Mouse (Mus musculus) limb, embryonic 11.5 days (tissue): ENCODE measurements around the gene Grb7. TPM values are rescaled to one million over a fixed set of nuclear protein-coding genes. Genes with fewer than 3 reads are reported as not detected.

Experiments
- ATAC-seq: fragments of 200-750 bp; cut with Nextera tagmentation; 2 replicates; pipeline ENCODE4 v1.8.0; 2017; ENCODE audit warnings: low read depth; ENCODE audit not compliant: insufficient number of reproducible peaks, low FRiP score, low TSS enrichment
- DNase-seq: peaks from one replicate; pipeline ENCODE4 v3.0.0-alpha.2; 2015; ENCODE audit warnings: low spot score
- H3K27ac ChIP-seq: fragments of 300-500 bp; sonication (generic); replicated peaks from 2 replicates; pipeline ENCODE4 v1.5.1; 2014; ENCODE audit warnings: low read depth, mild to moderate bottlenecking, low read length
- H3K27me3 ChIP-seq: fragments of 300-500 bp; sonication (generic); 2 replicates; pipeline ENCODE4 v1.6.1; 2014; ENCODE audit warnings: mild to moderate bottlenecking, low read length, mixed read lengths; ENCODE audit not compliant: control insufficient read depth, insufficient read depth
- H3K36me3 ChIP-seq: fragments of 300-500 bp; sonication (generic); 2 replicates; pipeline ENCODE4 v1.6.1; 2014; ENCODE audit warnings: mild to moderate bottlenecking, low read length, moderate library complexity, mixed read lengths; ENCODE audit not compliant: control insufficient read depth, insufficient read depth
- H3K4me1 ChIP-seq: fragments of 300-500 bp; sonication (generic); 2 replicates; pipeline ENCODE4 v1.6.1; 2014; ENCODE audit warnings: low read length, mixed read lengths; ENCODE audit not compliant: control insufficient read depth, insufficient read depth
- H3K4me2 ChIP-seq: fragments of 300-500 bp; sonication (generic); 2 replicates; pipeline ENCODE4 v1.6.1; 2014; ENCODE audit warnings: low read depth, mild to moderate bottlenecking, moderate library complexity; ENCODE audit not compliant: severe bottlenecking
- H3K4me3 ChIP-seq: fragments of 300-500 bp; sonication (generic); 2 replicates; pipeline ENCODE4 v1.5.1; 2014; ENCODE audit warnings: low read depth, low read length
- H3K9ac ChIP-seq: fragments of 300-500 bp; sonication (generic); 2 replicates; pipeline ENCODE4 v1.6.1; 2014; ENCODE audit warnings: mild to moderate bottlenecking, low read length
- H3K9me3 ChIP-seq: fragments of 300-500 bp; sonication (generic); 2 replicates; pipeline ENCODE4 v1.6.1; 2016; ENCODE audit warnings: low read length; ENCODE audit not compliant: control insufficient read depth
- WGBS: fragments of 180-500 bp; shearing (Covaris S2); extraction: QIAGEN DNeasy Blood & Tissue Kit; methylation state at CpG from one replicate; pipeline ENCODE4 v1.1.7; 2014; 5-methylcytosine and 5-hydroxymethylcytosine counted together
- polyA plus RNA-seq: library from polyadenylated mRNA; unstranded; fragments of >200 nt; fragmentation: Nextera tagmentation; extraction: Ambion mirVana; gene quantifications from 2 replicates; pipeline ENCODE4 v1.2.1, GENCODE M21; 2014

Grb7 gene
- polyA plus RNA-seq, 1 experiment from 2014 or later: 5.3 TPM

GRCm38 (mm10) chr11:98446562-98447474, 624 bp downstream of the Grb7 start:
- Histone ChIP-seq H3K4me2 (no peak overlapping the region; the same call in 1 of the 2 replicates), H3K27ac (no peak overlapping the region), H3K9ac (0 out of 2 replicates have a peak overlapping the region, but pooled peaks have one; percentile 3), H3K4me3 (peak overlapping the region; percentile 17; the same call in 1 of the 2 replicates), H3K4me1 (peaks cover 5% of the 10 kb centered on the region; the same call in 1 of the 2 replicates), H3K36me3 (no peaks in the 10 kb centered on the region), H3K9me3 (no peaks in the 10 kb centered on the region), H3K27me3 (peaks cover 14% of the 10 kb centered on the region; the same call in 1 of the 2 replicates)
- DNase-seq: no peak
- ATAC-seq: no peak
- 3% methylated on average over 33 of the region's 33 CpGs for WGBS

- H3K9me3 ChIP-seq: no peaks in the 10 kb centered on the region
- H3K4me3 ChIP-seq: peak overlapping the region; percentile 17; the same call in 1 of the 2 replicates
- peaks cover 5% of the 10 kb centered on the region; the same call in 1 of the 2 replicates for H3K4me1 ChIP-seq
- peaks cover 14% of the 10 kb centered on the region; the same call in 1 of the 2 replicates for H3K27me3 ChIP-seq
- no peaks in the 10 kb centered on the region for H3K36me3 ChIP-seq
- whole genome bisulfite sequencing: 14% methylated on average over 7 of the region's 7 CpGs
- no peak for DNase-seq
- no peak for ATAC-seq
- H3K4me2 ChIP-seq: no peak overlapping the region; the same call in 1 of the 2 replicates
- H3K9ac ChIP-seq: no peak overlapping the region
- no peak overlapping the region for H3K27ac ChIP-seq
Observed at GRCm38 (mm10) chr11:98447475-98447834, 1.3 kb downstream of the Grb7 start.

GRCm38 (mm10) chr11:98448191-98448790, 2.1 kb downstream of the Grb7 start:
- H3K9me3 ChIP-seq: no peaks in the 10 kb centered on the region
- H3K4me3 ChIP-seq: no peak overlapping the region
- no peak overlapping the region; the same call in 1 of the 2 replicates for H3K4me2 ChIP-seq
- 43% methylated on average over 13 of the region's 13 CpGs for WGBS
- peaks cover 5% of the 10 kb centered on the region; the same call in 1 of the 2 replicates for H3K4me1 ChIP-seq
- H3K27ac ChIP-seq: no peak overlapping the region
- H3K27me3 ChIP-seq: peaks cover 14% of the 10 kb centered on the region; the same call in 1 of the 2 replicates
- no peaks in the 10 kb centered on the region for H3K36me3 ChIP-seq
- no peak overlapping the region for H3K9ac ChIP-seq
- no peak for DNase-seq
- no peak for ATAC-seq

GRCm38 (mm10) chr11:98449419-98449818, 3.2 kb downstream of the Grb7 start:
- H3K36me3 ChIP-seq: no peaks in the 10 kb centered on the region
- no peak overlapping the region for H3K4me3 ChIP-seq
- H3K27me3 ChIP-seq: peaks cover 14% of the 10 kb centered on the region; the same call in 1 of the 2 replicates
- H3K4me2 ChIP-seq: no peak overlapping the region
- H3K27ac ChIP-seq: no peak overlapping the region
- DNase-seq: no peak
- 89% methylated on average over 3 of the region's 3 CpGs for WGBS
- no peaks in the 10 kb centered on the region for H3K9me3 ChIP-seq
- H3K4me1 ChIP-seq: peaks cover 5% of the 10 kb centered on the region; the same call in 1 of the 2 replicates
- no peak overlapping the region for H3K9ac ChIP-seq
- no peak for ATAC-seq

- no peak overlapping the region for H3K27ac ChIP-seq
- H3K4me1 ChIP-seq: peaks cover 5% of the 10 kb centered on the region; the same call in 1 of the 2 replicates
- H3K9me3 ChIP-seq: no peaks in the 10 kb centered on the region
- no peaks in the 10 kb centered on the region for H3K36me3 ChIP-seq
- peaks cover 14% of the 10 kb centered on the region; the same call in 1 of the 2 replicates for H3K27me3 ChIP-seq
- DNase-seq: no peak
- ATAC-seq: no peak
- no peak overlapping the region for H3K4me2 ChIP-seq
- 87% methylated on average over 20 of the region's 20 CpGs for WGBS
- no peak overlapping the region for H3K4me3 ChIP-seq
- H3K9ac ChIP-seq: no peak overlapping the region
Observed at GRCm38 (mm10) chr11:98449921-98450771, 4.0 kb downstream of the Grb7 start.

- 82% methylated on average over 4 of the region's 4 CpGs for WGBS
- no peak for DNase-seq
Observed at GRCm38 (mm10) chr11:98455484-98455883, 9.3 kb downstream of the Grb7 start.

GRCm38 (mm10) chr11:98456545-98456944, 10.4 kb downstream of the Grb7 start:
- ATAC-seq (no peak), DNase-seq (no peak)
- no peak overlapping the region for H3K4me3 ChIP-seq
- WGBS: 80% methylated on average over 5 of the region's 5 CpGs
- H3K27ac ChIP-seq: no peak overlapping the region
- no peaks in the 10 kb centered on the region for H3K9me3 ChIP-seq
- no peaks in the 10 kb centered on the region for H3K36me3 ChIP-seq
- H3K9ac ChIP-seq: no peak overlapping the region
- peaks cover 3% of the 10 kb centered on the region; the same call in 1 of the 2 replicates for H3K4me1 ChIP-seq
- peaks cover 23% of the 10 kb centered on the region for H3K27me3 ChIP-seq
- H3K4me2 ChIP-seq: no peak overlapping the region

More at GRCm38 (mm10) chr11:98455484-98455883, 9.3 kb downstream of the Grb7 start:
- no peak overlapping the region for H3K4me3 ChIP-seq
- H3K9me3 ChIP-seq: no peaks in the 10 kb centered on the region
- no peak overlapping the region for H3K9ac ChIP-seq
- H3K4me2 ChIP-seq: no peak overlapping the region
- H3K27ac ChIP-seq: no peak overlapping the region
- ATAC-seq: no peak
- H3K27me3 ChIP-seq: peaks cover 22% of the 10 kb centered on the region
- no peaks in the 10 kb centered on the region for H3K36me3 ChIP-seq
- H3K4me1 ChIP-seq: peaks cover 3% of the 10 kb centered on the region; the same call in 1 of the 2 replicates
